Mouse (Mus musculus): ENCODE measurements around the gene Gsap. TPM values are rescaled to one million over a fixed set of nuclear protein-coding genes. Genes with fewer than 3 reads are reported as not detected.
A peak's percentile ranks its signal among the peaks of the same experiment; 100 is the strongest.
"Not testable (repeated sequence)": the region's sequence is repeated elsewhere in the genome, so short reads cannot be mapped to it uniquely, and the experiment has no call there.

Gsap gene
- 1 to 10 TPM; 3.5 to 5.5 TPM for total RNA-seq (2021)

DNA sequence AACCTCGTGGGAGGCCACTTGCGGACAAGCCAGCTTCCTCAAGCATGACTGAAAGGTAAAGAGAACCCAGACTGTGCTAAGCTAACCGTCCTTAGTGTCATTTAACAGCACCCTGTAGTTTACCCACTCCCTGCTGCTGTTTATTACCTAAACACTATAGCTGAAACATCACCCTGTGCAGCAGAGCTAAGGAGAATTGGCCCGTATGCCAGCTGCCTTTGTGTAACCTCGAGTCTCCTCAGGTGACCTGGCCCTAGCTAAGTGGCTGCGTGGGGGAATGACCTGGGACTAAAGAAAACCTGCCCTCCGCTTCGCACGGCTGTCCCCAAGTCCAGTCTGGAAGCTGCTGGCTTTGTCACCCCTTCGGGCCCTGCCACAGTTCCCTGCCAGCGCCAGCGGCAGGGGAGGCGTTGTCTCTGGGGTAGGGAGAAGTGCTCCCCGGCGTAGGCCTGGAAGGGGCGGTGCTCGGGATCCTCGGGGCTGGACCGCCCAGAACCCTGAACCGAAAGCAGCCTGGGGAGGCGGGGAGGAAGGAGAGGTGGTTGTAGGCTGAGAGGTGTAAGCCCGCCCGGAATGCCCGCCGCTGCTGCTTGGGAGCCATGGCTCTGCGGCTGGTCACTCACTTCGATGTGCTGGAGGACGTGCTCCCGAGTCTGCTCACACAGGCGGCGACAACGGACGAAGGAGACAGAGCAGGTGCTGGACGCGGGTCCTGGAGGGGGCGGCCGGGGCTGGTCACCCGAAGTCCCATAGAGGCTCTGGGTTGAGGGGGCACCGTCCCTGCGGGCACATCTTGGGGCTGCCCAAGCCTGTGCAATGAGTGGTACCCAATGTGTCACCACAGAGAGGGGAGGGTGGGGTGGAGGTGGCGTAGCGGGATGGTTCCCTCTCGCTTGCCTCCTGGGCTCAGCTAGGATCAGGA lies at the start of gene Gsap:
TSS of gene Gsap (plus strand) at position 492 of the 922 bp plus-strand sequence.
- intact Hi-C loops (cut with DNase I), result loop anchor here (10.0 kb wide), 1 partner anchor 131 kb away; the partner anchor contains the start of gene Ptpn12
- DNase-seq (ENCODE audit: low spot score in 2 of 2), result peak; percentile 47 to 49

- intact Hi-C loops (cut with DNase I), result no loop called here
These were observed 49.5 kb upstream of the Gsap start for GRCm38 (mm10) chr5:21136575-21136974.

DNA sequence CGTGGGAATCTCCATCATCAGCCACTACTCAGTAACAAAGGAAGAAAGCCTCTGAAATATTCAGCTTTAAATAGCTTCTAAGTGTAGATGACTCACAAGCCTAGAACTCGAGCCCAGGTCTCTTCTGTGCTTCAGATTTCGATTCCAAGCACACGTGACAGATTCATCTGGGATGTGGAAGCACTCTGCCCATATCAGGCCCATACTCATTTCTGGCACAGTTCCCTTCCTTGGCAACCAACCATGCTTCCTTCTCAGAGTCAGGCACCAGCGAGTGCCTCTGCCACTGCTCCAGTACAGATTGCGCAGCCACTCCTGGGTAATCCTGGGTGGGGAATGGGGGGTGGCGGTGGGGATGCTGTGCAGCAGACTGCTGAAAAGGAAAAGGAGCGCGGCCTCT lies 46.5 kb upstream of the Gsap start:
- intact Hi-C loops (cut with DNase I), result loop anchor here (1.0 kb wide), 1 partner anchor 83 kb away; no protein-coding TSS in a partner anchor
- DNase-seq (ENCODE audit: low spot score in 2 of 2), result peak; percentile 71

More at GRCm38 (mm10) chr5:21136575-21136974, 49.5 kb upstream of the Gsap start:
- no peak for DNase-seq (ENCODE audit: low spot score in 2 of 2)

DNA sequence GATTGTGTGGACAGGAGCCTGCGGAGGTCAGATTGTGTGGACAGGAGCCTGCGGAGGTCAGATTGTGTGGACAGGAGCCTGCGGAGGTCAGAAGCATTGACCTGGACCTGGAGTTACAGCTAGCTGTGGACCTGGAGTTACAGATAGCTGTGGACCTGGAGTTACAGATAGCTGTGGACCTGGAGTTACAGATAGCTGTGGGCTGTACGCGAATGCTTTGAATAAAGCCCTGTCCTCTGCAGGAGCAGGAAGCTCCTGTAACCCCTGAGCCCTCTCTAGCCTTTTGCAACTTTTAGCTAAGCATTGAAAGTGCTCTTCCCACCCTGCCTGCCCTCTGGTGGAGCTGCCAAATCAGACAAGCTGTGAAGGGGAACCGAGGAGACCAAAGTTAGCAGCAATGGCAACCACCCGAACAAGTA lies 44.9 kb upstream of the Gsap start:
- DNase-seq (ENCODE audit: low spot score in 2 of 2); intact Hi-C loops (cut with DNase I): not testable (repeated sequence)

- no peak for DNase-seq (ENCODE audit: low spot score in 2 of 2)
- intact Hi-C loops (cut with DNase I), result no loop called here
These were observed 44.4 kb upstream of the Gsap start for GRCm38 (mm10) chr5:21141626-21142025.

- intact Hi-C loops (cut with DNase I), result no loop called here
These were observed 43.0 kb upstream of the Gsap start for GRCm38 (mm10) chr5:21143032-21143431.

GRCm38 (mm10) chr5:21144506-21145169 lies 41.4 kb upstream of the Gsap start:
- no peak for DNase-seq (ENCODE audit: low spot score in 2 of 2)
- intact Hi-C loops (cut with DNase I), result no loop called here

More at GRCm38 (mm10) chr5:21143032-21143431, 43.0 kb upstream of the Gsap start:
- no peak for DNase-seq (ENCODE audit: low spot score in 2 of 2)

GRCm38 (mm10) chr5:21148358-21148757 lies 37.7 kb upstream of the Gsap start:
- intact Hi-C loops (cut with DNase I), result no loop called here

GRCm38 (mm10) chr5:21153672-21154071 lies 32.4 kb upstream of the Gsap start:
- no peak for DNase-seq (ENCODE audit: low spot score in 2 of 2)

More at GRCm38 (mm10) chr5:21148358-21148757, 37.7 kb upstream of the Gsap start:
- no peak for DNase-seq (ENCODE audit: low spot score in 2 of 2)

DNA sequence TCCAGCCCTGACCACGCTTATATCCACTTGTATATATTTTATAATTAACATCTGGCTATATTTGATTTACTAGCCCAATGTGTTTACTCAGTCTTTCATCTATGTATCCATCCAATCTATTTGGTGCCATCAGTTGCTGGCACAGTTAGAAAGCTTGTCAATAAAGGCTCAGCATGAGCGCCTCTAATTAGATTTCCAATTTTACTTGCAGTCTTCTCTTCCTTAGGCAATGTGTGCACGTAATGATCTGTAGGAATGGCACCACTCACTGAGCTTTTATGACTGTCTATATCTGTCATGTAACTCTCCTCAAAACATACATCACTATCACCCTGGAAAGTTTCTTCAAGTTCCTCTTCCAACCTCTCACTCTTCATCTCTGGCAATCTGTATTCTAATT lies 29.3 kb upstream of the Gsap start:
- no peak for DNase-seq (ENCODE audit: low spot score in 2 of 2)
- intact Hi-C loops (cut with DNase I), result no loop called here

More at GRCm38 (mm10) chr5:21153672-21154071, 32.4 kb upstream of the Gsap start:
- intact Hi-C loops (cut with DNase I), result no loop called here

DNA sequence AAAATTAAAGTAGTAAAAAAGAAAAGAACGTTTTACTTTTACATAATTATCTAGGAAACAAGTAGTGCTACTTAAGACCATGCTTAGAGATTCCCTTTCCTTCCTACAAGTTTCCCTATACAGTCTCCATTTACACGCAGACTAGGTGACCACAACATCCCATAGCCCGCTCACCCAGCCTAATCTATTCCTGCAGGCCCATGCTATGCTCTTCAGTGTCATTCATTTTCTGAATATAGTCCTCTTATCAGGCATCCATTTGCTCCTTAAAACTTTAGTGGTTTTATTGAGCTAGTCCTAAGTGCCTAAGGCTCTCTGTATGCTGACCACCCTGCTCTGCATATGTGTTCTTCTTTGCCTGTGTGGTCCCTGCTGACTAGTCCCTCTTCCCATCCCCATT lies 26.5 kb upstream of the Gsap start:
- intact Hi-C loops (cut with DNase I), result no loop called here
- DNase-seq (ENCODE audit: low spot score in 2 of 2), result no peak

- intact Hi-C loops (cut with DNase I), result no loop called here
- no peak for DNase-seq (ENCODE audit: low spot score in 2 of 2)
These were observed 25.3 kb upstream of the Gsap start for GRCm38 (mm10) chr5:21160781-21161180.

GRCm38 (mm10) chr5:21163421-21163820 lies 22.6 kb upstream of the Gsap start:
- DNase-seq (ENCODE audit: low spot score in 2 of 2), result no peak
- intact Hi-C loops (cut with DNase I), result no loop called here

DNA sequence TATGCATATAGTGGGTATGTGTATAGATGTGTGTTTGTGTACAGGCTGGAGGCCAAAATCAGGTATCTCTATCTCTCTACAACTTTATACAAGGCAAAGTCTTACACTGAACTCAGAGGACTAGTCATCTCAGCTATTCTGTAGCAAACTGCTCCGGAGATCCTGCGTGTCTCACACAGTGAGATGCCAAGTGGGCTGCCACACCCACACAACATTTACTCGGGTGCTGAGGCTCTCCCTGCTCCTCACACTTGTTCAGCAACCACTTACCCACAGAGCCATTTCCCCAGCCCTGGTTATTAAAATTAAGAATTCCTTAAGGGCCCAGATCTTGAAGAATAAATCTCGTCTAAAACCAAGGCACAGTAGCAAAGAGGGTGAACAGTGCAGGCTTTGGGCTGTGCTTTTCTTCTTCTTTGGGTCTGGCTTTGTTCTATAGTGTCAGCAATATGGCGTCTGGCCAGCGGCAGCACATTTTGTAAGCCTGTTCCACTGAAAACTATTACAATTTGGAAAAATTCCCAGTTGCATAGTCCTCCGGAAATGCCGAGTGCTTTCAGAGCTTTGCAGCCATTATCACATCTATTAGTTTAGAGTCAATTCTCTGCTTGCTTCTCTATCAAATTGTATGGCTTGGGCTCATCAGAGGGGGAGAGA lies 17.2 kb upstream of the Gsap start:
- intact Hi-C loops (cut with DNase I), result no loop called here
- DNase-seq (ENCODE audit: low spot score in 2 of 2), result peak in 1 of 2 experiments; percentile 18

GRCm38 (mm10) chr5:21169346-21169745 lies 16.7 kb upstream of the Gsap start:
- intact Hi-C loops (cut with DNase I), result no loop called here
- DNase-seq (ENCODE audit: low spot score in 2 of 2), result no peak

- intact Hi-C loops (cut with DNase I), result no loop called here
- DNase-seq (ENCODE audit: low spot score in 2 of 2), result no peak
These were observed 16.2 kb upstream of the Gsap start for GRCm38 (mm10) chr5:21169877-21170276.

DNA sequence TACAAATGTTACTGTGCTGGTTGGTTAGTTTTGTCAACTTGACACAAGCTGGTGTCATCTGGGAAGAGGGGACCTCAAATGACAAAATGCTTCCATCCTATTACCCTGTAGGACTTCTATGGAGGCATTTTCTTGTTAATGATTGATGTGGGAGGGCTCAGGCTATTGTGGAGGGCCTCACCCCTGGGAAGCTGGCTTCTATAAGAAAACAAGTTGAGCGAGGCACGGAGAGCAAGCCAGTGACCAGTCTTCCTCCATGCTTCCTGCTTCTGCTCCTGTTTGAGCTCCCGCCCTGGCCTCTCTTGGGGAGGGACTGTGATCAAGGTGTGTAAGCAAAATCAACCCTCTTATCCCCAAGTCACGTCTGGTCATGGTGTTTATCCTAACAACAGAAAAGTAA lies 15.6 kb upstream of the Gsap start:
- intact Hi-C loops (cut with DNase I), result no loop called here

GRCm38 (mm10) chr5:21170898-21171297 lies 15.2 kb upstream of the Gsap start:
- no peak for DNase-seq (ENCODE audit: low spot score in 2 of 2)
- intact Hi-C loops (cut with DNase I), result no loop called here

More for the DNA sequence above, 15.6 kb upstream of the Gsap start:
- no peak for DNase-seq (ENCODE audit: low spot score in 2 of 2)

- intact Hi-C loops (cut with DNase I), result no loop called here
- no peak for DNase-seq (ENCODE audit: low spot score in 2 of 2)
These were observed 14.7 kb upstream of the Gsap start for GRCm38 (mm10) chr5:21171336-21171735.

DNA sequence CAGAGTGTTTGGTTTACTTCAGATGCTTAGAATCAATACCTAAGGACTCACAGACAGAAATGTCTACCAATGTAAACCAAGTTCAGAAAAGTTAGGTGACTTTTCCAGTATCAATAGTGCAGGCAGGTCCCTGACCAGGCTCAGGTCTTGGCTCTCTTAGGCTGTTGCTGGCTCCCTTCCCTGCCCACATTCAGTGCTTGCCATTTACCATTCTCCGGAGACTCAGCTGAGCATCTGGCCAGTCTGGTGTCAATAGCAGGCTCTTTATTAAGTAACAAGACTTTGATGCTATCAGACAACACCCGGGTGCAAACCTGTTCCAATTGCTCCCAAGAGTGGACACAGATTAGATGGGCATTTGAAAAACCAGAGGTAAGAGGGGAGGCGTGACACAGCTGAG lies 13.7 kb upstream of the Gsap start:
- DNase-seq (ENCODE audit: low spot score in 2 of 2), result no peak

More for the DNA sequence above, 13.7 kb upstream of the Gsap start:
- intact Hi-C loops (cut with DNase I), result no loop called here
